In the genomic region with DNA sequence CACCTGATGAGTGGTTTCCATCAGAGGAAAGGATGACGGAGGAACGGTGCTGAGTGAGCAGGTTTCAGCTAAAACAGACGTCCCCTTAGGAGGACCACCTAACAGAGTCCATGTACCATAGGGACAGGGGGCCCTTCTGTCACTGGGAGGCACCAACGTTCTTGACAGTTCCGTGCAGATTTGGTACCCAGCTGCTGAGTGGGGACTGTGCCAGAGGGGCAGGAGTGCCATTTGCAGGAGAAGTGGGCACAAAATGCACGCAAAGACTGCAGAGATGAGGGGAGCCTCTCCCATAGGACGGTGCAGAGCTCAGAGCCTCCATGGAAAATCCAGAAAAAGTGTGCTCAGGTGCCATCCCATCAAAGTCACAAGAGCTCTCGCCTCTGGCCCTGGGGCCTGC, we compare ENCODE assay signal across 23 mouse cellular contexts. TPM values are rescaled to one million over a fixed set of nuclear protein-coding genes. Genes with fewer than 3 reads are reported as not detected.
DNase-seq lines count a peak whose midpoint lies in the region; ATAC-seq and TF ChIP-seq lines count a peak whose summit lies in the region.
"Had no signal": no experiment of that assay in that cellular context is flagged by ENCODE, and none has a peak within 500 bp of the region (broad histone marks: within the 10 kb centered on the region; RNA-seq: fewer than 3 reads in every experiment).

No protein-coding gene starts in this region.

- H3K9ac ChIP-seq in forebrain, embryonic 14.5 days (ENCODE audit: low read length): no peak overlapping the region
- no peak overlapping the region for H3K9ac ChIP-seq in forebrain, embryonic 13.5 days

- H3K4me1 ChIP-seq in cerebellum, adult 2 months (ENCODE audit: control insufficient read depth, insufficient read depth, low read length): no peaks in the 10 kb centered on the region
- peaks cover 7% of the 10 kb centered on the region; the same call in 1 of the 2 replicates for H3K4me1 ChIP-seq in forebrain, embryonic 14.5 days (ENCODE audit: control insufficient read depth, insufficient read depth, low read length)
- peaks cover 19% of the 10 kb centered on the region for H3K4me1 ChIP-seq in forebrain, embryonic 13.5 days

- H3K36me3 ChIP-seq in forebrain, embryonic 14.5 days (ENCODE audit: control insufficient read depth, insufficient read depth, low read length): no peaks in the 10 kb centered on the region
- H3K36me3 ChIP-seq in forebrain, embryonic 13.5 days (ENCODE audit: poor library complexity, severe bottlenecking): no peaks in the 10 kb centered on the region
- H3K36me3 ChIP-seq: G1E had no signal

- peak; percentile 66 to 80 for DNase-seq in cerebellum, postnatal 10 days
- no peak for DNase-seq in cerebellum, adult 2 months
- DNase-seq in forebrain, embryonic 14.5 days (ENCODE audit: low spot score): peak; percentile 39
- peak; percentile 78 for DNase-seq in left cerebral cortex, postnatal 4 days
- DNase-seq in left cerebral cortex, adult 8-10 months (ENCODE audit: low spot score in 2 of 2): no peak
- DNase-seq in brain, embryonic 14.5 days (ENCODE audit: low read depth): peak; percentile 45
- DNase-seq in thymus, postnatal 0 days (ENCODE audit: low spot score): no peak
- DNase-seq: adrenal gland, adult 2 months; adrenal gland, adult 8-10 months; adrenal gland, postnatal 10 days; adrenal gland, postnatal 14 days; adrenal gland, postnatal 25 days; adrenal gland, postnatal 36 days; B cell, adult 2 months; cerebellum, adult 11 months; cerebellum, adult 11-12 months; cerebellum, adult 18-20 months had no signal

- TF ChIP-seq CTCF in cerebellum, adult 2 months (IDR thresholded peaks at IDR 0.05; ENCODE audit: borderline replicate concordance, insufficient read depth, low read depth, low read length): no peak
- no peak for TF ChIP-seq CTCF in brain, embryonic 14.5 days (IDR thresholded peaks at IDR 0.05; ENCODE audit: borderline replicate concordance, extremely low read depth, insufficient read depth, insufficient read length)

- H3K27ac ChIP-seq in cerebellum, adult 2 months (ENCODE audit: insufficient read depth, low read length): no peak overlapping the region
- H3K27ac ChIP-seq in forebrain, embryonic 14.5 days (ENCODE audit: low read depth, low read length): no peak overlapping the region
- H3K27ac ChIP-seq in forebrain, embryonic 13.5 days: no peak overlapping the region

- H3K27me3 ChIP-seq in cerebellum, adult 2 months (ENCODE audit: control insufficient read depth, insufficient read depth, low read length): no peaks in the 10 kb centered on the region
- no peaks in the 10 kb centered on the region for H3K27me3 ChIP-seq in forebrain, embryonic 14.5 days (replicated peaks; ENCODE audit: control insufficient read depth, insufficient read depth, low read length)
- no peaks in the 10 kb centered on the region for H3K27me3 ChIP-seq in forebrain, embryonic 13.5 days
- H3K27me3 ChIP-seq: CH12.LX, Patski had no signal

- H3K9me3 ChIP-seq in forebrain, embryonic 14.5 days (replicated peaks; ENCODE audit: control insufficient read depth, low read length): no peaks in the 10 kb centered on the region
- no peaks in the 10 kb centered on the region for H3K9me3 ChIP-seq in forebrain, embryonic 13.5 days (replicated peaks)
- H3K9me3 ChIP-seq: G1E had no signal

- WGBS in cerebellum, adult 2 months: 59% methylated on average over 8 of the region's 8 CpGs
- 68% methylated on average over 8 of the region's 8 CpGs for WGBS in forebrain, embryonic 14.5 days
- WGBS in forebrain, embryonic 13.5 days: 75% methylated on average over 8 of the region's 8 CpGs

- intact Hi-C loops in left cerebral cortex, postnatal 4 days (cut with DNase I): no loop called here

- no peak for TF ChIP-seq POLR2A in cerebellum, adult 2 months (IDR thresholded peaks at IDR 0.05; ENCODE audit: borderline replicate concordance, insufficient read depth, low read length)
- TF ChIP-seq POLR2A in brain, embryonic 14.5 days (IDR thresholded peaks at IDR 0.05; ENCODE audit: borderline replicate concordance, extremely low read depth, insufficient read depth, insufficient read length, poor library complexity, severe bottlenecking): no peak

- H3K4me3 ChIP-seq in cerebellum, adult 2 months (replicated peaks; ENCODE audit: insufficient read depth, low read depth, low read length): no peak overlapping the region
- H3K4me3 ChIP-seq in forebrain, embryonic 14.5 days (ENCODE audit: low read depth, low read length): no peak overlapping the region
- H3K4me3 ChIP-seq in forebrain, embryonic 13.5 days: no peak overlapping the region

- H3K4me2 ChIP-seq in forebrain, embryonic 14.5 days (ENCODE audit: low read length): no peak overlapping the region
- no peak overlapping the region for H3K4me2 ChIP-seq in forebrain, embryonic 13.5 days

- no peak for ATAC-seq in forebrain, embryonic 14.5 days
- ATAC-seq in forebrain, embryonic 13.5 days: no peak
- ATAC-seq: activated CD4-positive, CD25-positive, alpha-beta regulatory T cell, adult 4 months; CD4-positive, CD25-positive, alpha-beta regulatory T cell, adult 4 months; Patski had no signal

RNA-seq across cellular contexts. Expression of gene Kif21b, which starts 9.2 kb away (rescaled TPM):
- polyA plus RNA-seq in cerebellum, adult 2 months (2012; rRNA removed): 19.1 and 21.0 TPM in 2 replicates
- 52.4 and 61.5 TPM in 2 replicates for polyA plus RNA-seq in forebrain, embryonic 14.5 days (2014; fragmentation: Nextera tagmentation; extraction: Ambion mirVana)
- 43.4 and 45.5 TPM in 2 replicates for polyA plus RNA-seq in forebrain, embryonic 13.5 days (2015; fragmentation: Nextera tagmentation; extraction: Ambion mirVana)
- total RNA-seq in left cerebral cortex, postnatal 4 days (2021): 100 to 1,000 TPM; 320 to 326 TPM
- total RNA-seq in left cerebral cortex, adult 8-10 months (2022): 10 to 100 TPM; 49.0 to 57.8 (median 53.5) TPM
- polyA plus RNA-seq in brain, embryonic 14.5 days (2012; rRNA removed): 140 and 182 TPM in 2 replicates
- polyA plus RNA-seq in thymus, postnatal 0 days (2015; fragmentation: Nextera tagmentation; extraction: Ambion mirVana): 14.8 and 20.3 TPM in 2 replicates

Comparison
In these comparisons a context has a peak if more than half of its experiments do, and no peak if none do; other contexts are left out.
1. DNase-seq: peak in cerebellum, postnatal 10 days (2 of 2), forebrain, embryonic 14.5 days (single experiment), left cerebral cortex, postnatal 4 days (single experiment) and brain, embryonic 14.5 days (single experiment); none in cerebellum, adult 2 months (0 of 2), left cerebral cortex, adult 8-10 months (0 of 2) and thymus, postnatal 0 days (single experiment).